Mouse (Mus musculus): ENCODE results near the gene Wdr70. TPM values are rescaled to one million over a fixed set of nuclear protein-coding genes. Genes with fewer than 3 reads are reported as not detected.

Gene Wdr70
- polyA plus RNA-seq, 1 experiment from 2014 or later, result 19.9 TPM

DNA sequence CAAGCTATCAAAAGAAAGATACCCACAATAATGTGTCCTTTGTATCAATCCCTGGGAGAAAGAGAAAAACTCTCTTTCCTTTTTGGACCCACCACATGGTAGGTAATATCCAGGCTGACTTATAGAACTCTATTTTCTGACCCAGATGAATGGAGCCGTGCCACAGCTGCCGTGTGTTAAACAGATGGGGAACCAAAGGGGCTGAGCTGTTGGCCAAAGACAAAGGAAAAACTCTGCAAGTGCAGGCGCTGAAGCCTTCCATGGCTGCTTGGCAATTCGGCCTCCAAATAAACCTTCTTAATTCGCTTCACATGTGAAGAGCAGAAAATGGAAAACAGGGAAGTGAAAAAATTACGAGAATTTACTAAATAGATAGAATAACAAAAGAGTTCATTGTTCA lies 112.7 kb downstream of the Wdr70 start:
- Histone ChIP-seq H3K27me3 (no peaks in the 10 kb centered on the region), H3K4me1 (replicated peaks) (no peaks in the 10 kb centered on the region), H3K36me3 (replicated peaks) (no peaks in the 10 kb centered on the region), H3K9ac (no peak overlapping the region), H3K27ac (replicated peaks) (no peak overlapping the region), H3K4me2 (no peak overlapping the region), H3K4me3 (replicated peaks) (no peak overlapping the region), H3K9me3 (replicated peaks) (no peaks in the 10 kb centered on the region)
- ATAC-seq (ENCODE audit: insufficient read depth), result no peak
- 66% methylated on average over 6 of the region's 6 CpGs for WGBS (ENCODE audit: insufficient replicate concordance)

DNA sequence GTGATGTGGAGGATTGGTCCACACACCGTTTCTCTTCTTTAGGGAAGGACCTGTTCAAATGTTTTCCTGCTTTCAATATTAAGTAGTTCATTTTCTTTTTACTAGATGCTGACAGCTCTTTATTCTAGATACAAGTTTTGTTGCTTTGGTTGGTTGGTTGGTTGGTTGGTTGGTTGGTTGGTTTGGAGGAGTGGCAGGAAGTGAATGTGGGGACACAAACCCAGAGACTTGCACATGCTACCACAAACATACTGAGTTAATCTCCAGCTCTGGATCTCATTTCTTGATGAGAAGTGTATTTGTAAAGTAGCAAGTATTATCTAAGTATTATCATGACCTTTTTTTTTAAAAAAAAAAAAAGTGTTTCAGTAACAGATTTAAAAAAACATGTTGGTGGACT lies 120.4 kb downstream of the Wdr70 start:
- no peak for ATAC-seq (ENCODE audit: insufficient read depth)
- H3K4me3 ChIP-seq (replicated peaks), result no peak overlapping the region
- no peak overlapping the region for H3K4me2 ChIP-seq
- no peaks in the 10 kb centered on the region for H3K9me3 ChIP-seq (replicated peaks)
- WGBS (ENCODE audit: insufficient replicate concordance), result 78% methylated on average over 1 of the region's 1 CpGs
- no peak overlapping the region for H3K27ac ChIP-seq (replicated peaks)
- no peaks in the 10 kb centered on the region for H3K4me1 ChIP-seq (replicated peaks)
- H3K9ac ChIP-seq, result no peak overlapping the region
- H3K36me3 ChIP-seq (replicated peaks), result peaks cover 6% of the 10 kb centered on the region; the same call in 1 of the 2 replicates
- no peaks in the 10 kb centered on the region for H3K27me3 ChIP-seq

DNA sequence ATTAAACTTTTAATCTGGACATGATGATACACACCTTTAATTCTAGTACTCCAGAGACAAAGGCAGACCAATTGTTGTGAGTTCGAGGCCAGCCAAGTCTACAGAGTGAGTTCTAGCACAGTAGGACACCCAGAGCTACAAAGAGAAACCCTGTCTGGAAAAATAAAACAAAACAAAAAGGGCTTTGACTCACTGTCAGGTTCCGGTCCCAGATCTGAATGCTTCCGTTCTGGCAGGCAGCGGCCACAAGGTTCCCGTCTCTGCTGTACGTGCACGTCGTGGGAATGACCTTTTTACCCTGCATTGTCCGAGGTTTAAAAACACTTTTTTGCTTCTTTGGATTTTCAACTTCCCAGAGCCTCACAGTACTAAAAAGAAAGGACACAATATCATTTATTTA lies 122.2 kb downstream of the Wdr70 start:
- no peak overlapping the region for H3K4me2 ChIP-seq
- 72% methylated on average over 9 of the region's 9 CpGs for WGBS (ENCODE audit: insufficient replicate concordance)
- no peaks in the 10 kb centered on the region for H3K27me3 ChIP-seq
- no peak for ATAC-seq (ENCODE audit: insufficient read depth)
- no peak overlapping the region for H3K4me3 ChIP-seq (replicated peaks)
- no peak overlapping the region for H3K27ac ChIP-seq (replicated peaks)
- H3K36me3 ChIP-seq (replicated peaks), result peaks cover 6% of the 10 kb centered on the region; the same call in 1 of the 2 replicates
- no peak overlapping the region for H3K9ac ChIP-seq
- no peaks in the 10 kb centered on the region for H3K9me3 ChIP-seq (replicated peaks)
- H3K4me1 ChIP-seq (replicated peaks), result no peaks in the 10 kb centered on the region

DNA sequence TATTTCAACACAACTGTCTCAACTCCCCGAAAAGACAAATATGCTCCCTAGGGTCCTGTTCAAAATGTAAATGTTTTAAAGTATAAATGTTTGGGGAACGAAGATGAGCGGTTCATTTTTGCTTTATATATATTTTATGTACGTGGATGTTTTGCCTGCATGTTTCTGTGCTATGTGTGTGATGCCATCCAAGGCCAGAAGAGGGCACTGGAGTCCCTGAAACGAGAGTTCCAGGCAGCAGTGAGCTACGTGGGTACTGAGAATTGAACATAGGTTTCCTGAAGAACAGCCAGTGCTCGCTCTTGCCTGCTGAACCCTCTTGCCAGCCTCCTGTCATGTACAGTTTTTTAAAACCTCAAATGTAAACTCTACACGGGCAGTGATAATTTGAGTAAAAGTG lies 124.6 kb downstream of the Wdr70 start:
- Histone ChIP-seq H3K4me2 (no peak overlapping the region), H3K4me3 (replicated peaks) (no peak overlapping the region), H3K9ac (no peak overlapping the region), H3K27ac (replicated peaks) (no peak overlapping the region), H3K27me3 (no peaks in the 10 kb centered on the region), H3K36me3 (replicated peaks) (peaks cover 6% of the 10 kb centered on the region; the same call in 1 of the 2 replicates), H3K9me3 (replicated peaks) (no peaks in the 10 kb centered on the region), H3K4me1 (replicated peaks) (no peaks in the 10 kb centered on the region)
- ATAC-seq (ENCODE audit: insufficient read depth), result no peak
- WGBS (ENCODE audit: insufficient replicate concordance), result 75% methylated on average over 8 of the region's 8 CpGs

DNA sequence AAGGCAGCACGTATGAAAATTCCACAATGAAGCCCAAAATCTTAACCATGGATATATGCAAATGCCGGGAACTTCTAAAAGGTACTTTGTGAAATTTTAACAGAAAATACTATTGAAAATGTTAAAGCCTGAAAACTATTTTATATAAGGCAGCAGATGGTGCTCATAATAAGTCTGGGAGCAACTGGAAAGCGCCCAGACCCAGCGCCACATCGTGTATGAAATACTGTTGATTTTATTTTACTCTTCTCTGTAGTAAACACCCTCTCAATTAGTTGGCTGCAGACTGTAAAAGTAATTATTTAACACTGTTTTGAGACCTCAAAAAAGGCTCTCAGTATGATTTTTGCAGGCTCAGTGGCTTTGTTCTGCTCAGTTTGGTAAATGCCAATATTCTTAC lies 126.5 kb downstream of the Wdr70 start:
- Histone ChIP-seq H3K4me3 (replicated peaks) (no peak overlapping the region), H3K36me3 (replicated peaks) (peaks cover 6% of the 10 kb centered on the region; the same call in 1 of the 2 replicates), H3K9ac (no peak overlapping the region), H3K27me3 (no peaks in the 10 kb centered on the region), H3K4me2 (no peak overlapping the region), H3K27ac (replicated peaks) (no peak overlapping the region), H3K4me1 (replicated peaks) (no peaks in the 10 kb centered on the region), H3K9me3 (replicated peaks) (no peaks in the 10 kb centered on the region)
- no peak for ATAC-seq (ENCODE audit: insufficient read depth)
- WGBS (ENCODE audit: insufficient replicate concordance), result 84% methylated on average over 5 of the region's 5 CpGs

DNA sequence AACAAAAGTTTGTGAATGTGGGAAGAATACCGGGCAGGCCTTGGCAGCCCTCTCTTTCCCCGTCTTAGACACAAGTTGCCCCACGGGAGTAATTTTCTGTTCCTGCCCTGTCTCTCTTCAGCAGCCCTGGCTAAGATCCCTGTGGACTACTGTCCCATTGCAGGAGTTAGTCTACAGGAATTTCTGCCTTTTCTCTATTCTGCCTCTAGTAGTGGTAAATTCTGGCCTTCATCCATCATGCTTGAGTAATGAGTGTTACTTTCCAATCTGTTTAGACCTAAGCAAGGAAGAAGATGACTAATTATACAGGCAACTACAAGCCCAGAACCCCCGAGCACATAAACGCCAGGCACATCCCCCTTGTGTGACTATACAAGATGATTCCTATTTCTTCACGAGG lies 136.2 kb downstream of the Wdr70 start:
- ATAC-seq (ENCODE audit: insufficient read depth), result no peak

DNA sequence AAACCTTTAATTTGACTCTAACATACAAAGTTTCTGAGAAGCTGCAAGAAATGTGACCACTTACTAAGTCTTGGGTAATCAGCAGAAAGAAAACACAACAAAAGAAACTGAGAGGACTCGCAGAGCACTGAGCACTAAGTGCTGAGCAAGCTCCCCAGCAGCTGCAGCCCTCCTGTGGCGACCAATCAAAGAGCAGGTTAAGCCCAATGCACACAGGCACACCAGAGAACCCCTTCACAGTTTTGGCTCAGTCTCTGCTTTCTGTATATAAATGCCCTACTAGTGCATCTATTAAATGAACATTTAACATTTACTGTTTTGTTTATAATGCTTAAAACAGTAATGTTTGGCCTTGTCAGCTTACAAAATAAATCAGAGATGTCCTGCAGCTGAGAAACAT lies 137.5 kb downstream of the Wdr70 start:
- Histone ChIP-seq H3K4me2 (no peak overlapping the region), H3K9ac (no peak overlapping the region), H3K4me1 (replicated peaks) (no peaks in the 10 kb centered on the region), H3K36me3 (replicated peaks) (no peaks in the 10 kb centered on the region), H3K4me3 (replicated peaks) (no peak overlapping the region), H3K27me3 (no peaks in the 10 kb centered on the region), H3K9me3 (replicated peaks) (no peaks in the 10 kb centered on the region), H3K27ac (replicated peaks) (no peak overlapping the region)
- 47% methylated on average over 2 of the region's 2 CpGs for WGBS (ENCODE audit: insufficient replicate concordance)
- no peak for ATAC-seq (ENCODE audit: insufficient read depth)

More for the DNA sequence above, 136.2 kb downstream of the Wdr70 start:
- Histone ChIP-seq H3K4me2 (no peak overlapping the region), H3K9ac (no peak overlapping the region), H3K4me3 (replicated peaks) (no peak overlapping the region), H3K4me1 (replicated peaks) (no peaks in the 10 kb centered on the region), H3K27ac (replicated peaks) (no peak overlapping the region), H3K36me3 (replicated peaks) (no peaks in the 10 kb centered on the region), H3K9me3 (replicated peaks) (no peaks in the 10 kb centered on the region), H3K27me3 (no peaks in the 10 kb centered on the region)
- 69% methylated on average over 6 of the region's 6 CpGs for WGBS (ENCODE audit: insufficient replicate concordance)

DNA sequence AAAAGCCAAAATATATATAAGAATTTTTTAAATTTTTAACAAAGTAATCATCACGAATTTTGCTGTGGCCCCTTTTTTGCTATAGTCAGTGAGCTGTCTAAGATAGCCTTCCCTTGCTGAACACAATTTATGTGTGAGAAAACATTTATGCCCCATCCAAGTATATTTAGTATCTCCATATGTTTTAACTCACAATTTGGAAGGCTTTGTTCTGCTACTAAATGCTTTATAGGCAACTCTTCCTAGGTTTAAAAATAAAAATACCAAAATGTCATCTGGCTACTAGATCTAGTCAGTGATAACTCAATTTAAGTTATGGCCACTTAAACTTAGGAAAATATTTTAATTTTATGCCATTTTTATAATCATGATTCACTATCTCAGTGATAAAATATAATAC lies 142.1 kb downstream of the Wdr70 start:
- Histone ChIP-seq H3K9ac (no peak overlapping the region), H3K27ac (replicated peaks) (no peak overlapping the region), H3K9me3 (replicated peaks) (no peaks in the 10 kb centered on the region), H3K4me3 (replicated peaks) (no peak overlapping the region), H3K27me3 (no peaks in the 10 kb centered on the region), H3K36me3 (replicated peaks) (no peaks in the 10 kb centered on the region), H3K4me2 (no peak overlapping the region), H3K4me1 (replicated peaks) (no peaks in the 10 kb centered on the region)
- 49% methylated on average over 1 of the region's 1 CpGs for WGBS (ENCODE audit: insufficient replicate concordance)
- no peak for ATAC-seq (ENCODE audit: insufficient read depth)

DNA sequence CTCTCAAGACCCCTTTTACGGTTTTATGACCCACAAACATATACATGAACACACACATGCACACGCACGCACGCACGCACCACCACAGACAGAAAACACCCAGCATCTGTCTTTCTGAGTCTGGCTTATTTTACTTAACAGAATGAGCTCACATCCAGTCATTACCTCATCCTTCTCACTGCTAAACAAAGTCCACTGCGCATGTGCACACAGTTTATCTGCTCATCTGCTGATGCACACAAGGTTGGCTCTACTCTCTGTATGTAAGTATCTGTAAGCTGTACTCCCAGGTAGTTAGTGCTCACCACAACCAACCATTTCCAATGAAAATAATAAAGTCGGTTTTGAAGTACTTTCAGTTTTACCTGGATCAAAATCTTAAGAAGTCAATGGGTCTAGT lies 148.4 kb downstream of the Wdr70 start:
- Histone ChIP-seq H3K27me3 (no peaks in the 10 kb centered on the region), H3K4me1 (replicated peaks) (no peaks in the 10 kb centered on the region), H3K27ac (replicated peaks) (no peak overlapping the region), H3K4me2 (no peak overlapping the region), H3K9me3 (replicated peaks) (no peaks in the 10 kb centered on the region), H3K9ac (no peak overlapping the region), H3K4me3 (replicated peaks) (no peak overlapping the region), H3K36me3 (replicated peaks) (no peaks in the 10 kb centered on the region)
- no peak for ATAC-seq (ENCODE audit: insufficient read depth)
- WGBS (ENCODE audit: insufficient replicate concordance), result 75% methylated on average over 7 of the region's 7 CpGs

DNA sequence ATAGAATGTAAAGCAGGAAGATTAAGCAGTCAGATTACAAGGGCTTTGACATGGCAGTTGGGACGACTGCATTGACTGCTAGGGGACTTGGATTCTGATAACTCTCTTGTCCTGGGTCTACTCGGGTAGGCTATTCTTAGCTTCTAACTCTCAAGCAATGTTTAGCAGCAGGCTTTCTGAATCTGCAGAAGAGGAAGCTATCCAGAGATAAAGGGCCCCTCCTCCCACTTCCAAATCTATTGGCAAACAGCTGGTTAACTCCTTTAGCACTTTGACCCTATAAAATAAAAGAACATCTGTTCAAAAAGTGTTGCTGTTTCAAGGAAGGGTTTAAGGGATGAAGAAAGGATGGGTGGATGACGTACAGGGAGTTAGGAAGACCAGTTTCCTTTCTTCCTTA lies 157.3 kb downstream of the Wdr70 start:
- no peaks in the 10 kb centered on the region for H3K27me3 ChIP-seq
- WGBS (ENCODE audit: insufficient replicate concordance), result 30% methylated on average over 3 of the region's 3 CpGs
- ATAC-seq (ENCODE audit: insufficient read depth), result no peak

DNA sequence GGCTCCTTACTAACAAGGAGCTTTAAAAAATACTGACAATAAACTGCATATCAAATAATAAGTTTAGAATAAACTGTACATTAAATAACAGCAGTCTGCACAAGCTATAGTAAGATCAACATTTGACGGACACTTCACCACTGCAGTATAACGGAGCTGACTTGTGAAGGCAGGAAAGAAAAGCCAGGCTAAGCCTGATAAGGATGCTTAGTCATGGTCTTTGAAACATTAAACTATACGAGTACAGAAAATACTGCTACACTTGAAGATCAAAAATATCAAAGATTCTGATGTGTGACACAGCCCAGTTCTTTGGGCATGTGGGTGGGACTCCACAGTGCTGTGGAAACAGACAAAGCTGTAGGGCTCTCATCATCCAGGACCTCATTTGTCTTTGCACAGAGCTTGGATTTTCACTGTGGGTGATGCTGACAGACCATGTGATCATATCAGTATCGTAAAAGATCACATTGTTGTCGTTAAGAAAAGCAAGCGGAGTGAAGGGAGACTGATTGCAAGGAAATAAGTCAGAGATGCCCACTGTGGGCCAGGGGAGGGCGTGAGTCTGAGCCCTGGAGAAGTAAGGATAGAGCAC lies 163.3 kb downstream of the Wdr70 start:
- Histone ChIP-seq H3K9ac (no peak overlapping the region), H3K27ac (replicated peaks) (no peak overlapping the region), H3K4me1 (replicated peaks) (no peaks in the 10 kb centered on the region), H3K27me3 (no peaks in the 10 kb centered on the region), H3K9me3 (replicated peaks) (no peaks in the 10 kb centered on the region), H3K4me3 (replicated peaks) (no peak overlapping the region), H3K36me3 (replicated peaks) (no peaks in the 10 kb centered on the region), H3K4me2 (no peak overlapping the region)
- 24% methylated on average over 7 of the region's 7 CpGs for WGBS (ENCODE audit: insufficient replicate concordance)
- ATAC-seq (ENCODE audit: insufficient read depth), result no peak

More for the DNA sequence above, 157.3 kb downstream of the Wdr70 start:
- no peaks in the 10 kb centered on the region for H3K4me1 ChIP-seq (replicated peaks)
- H3K4me2 ChIP-seq, result no peak overlapping the region
- no peaks in the 10 kb centered on the region for H3K9me3 ChIP-seq (replicated peaks)
- H3K9ac ChIP-seq, result no peak overlapping the region
- H3K36me3 ChIP-seq (replicated peaks), result no peaks in the 10 kb centered on the region
- no peak overlapping the region for H3K4me3 ChIP-seq (replicated peaks)
- H3K27ac ChIP-seq (replicated peaks), result no peak overlapping the region

DNA sequence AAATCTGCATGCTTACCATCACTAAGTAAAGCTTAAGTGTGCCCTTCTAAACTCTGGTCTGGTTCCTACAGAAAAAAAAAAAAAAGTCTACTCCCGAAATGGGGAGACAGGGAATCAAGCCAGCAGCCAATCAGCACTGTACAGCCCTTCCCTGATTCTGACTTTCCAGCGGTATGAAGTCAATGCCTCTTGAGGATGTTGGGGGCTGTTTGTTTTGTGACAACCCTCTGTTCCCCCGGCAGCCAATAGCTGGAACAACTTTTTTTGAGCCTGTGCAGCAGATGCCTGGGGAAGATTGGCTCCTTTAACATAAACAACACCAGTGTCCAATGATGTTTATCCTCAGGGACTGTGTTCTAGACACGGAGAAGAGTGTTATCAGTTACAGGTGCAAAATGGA lies 164.4 kb downstream of the Wdr70 start:
- no peak for ATAC-seq (ENCODE audit: insufficient read depth)
- WGBS (ENCODE audit: insufficient replicate concordance), result 27% methylated on average over 4 of the region's 4 CpGs
- Histone ChIP-seq H3K36me3 (replicated peaks) (no peaks in the 10 kb centered on the region), H3K4me2 (no peak overlapping the region), H3K27me3 (no peaks in the 10 kb centered on the region), H3K27ac (replicated peaks) (no peak overlapping the region), H3K4me3 (replicated peaks) (no peak overlapping the region), H3K9me3 (replicated peaks) (no peaks in the 10 kb centered on the region), H3K9ac (no peak overlapping the region), H3K4me1 (replicated peaks) (no peaks in the 10 kb centered on the region)
